Mouse (Mus musculus) neural tube, embryonic 13.5 days (tissue): ENCODE data around the gene Max. TPM values are rescaled to one million over a fixed set of nuclear protein-coding genes. Genes with fewer than 3 reads are reported as not detected.
A peak's percentile ranks its signal among the peaks of the same experiment; 100 is the strongest.

Source experiments
- ATAC-seq: fragments of 200-750 bp; cut with Nextera tagmentation; 2 replicates; pipeline ENCODE4 v1.8.0; 2017; ENCODE audit warnings: low read depth, mild to moderate bottlenecking, moderate TSS enrichment, moderate library complexity
- H3K27ac ChIP-seq: fragments of 300-500 bp; sonication (generic); replicated peaks from 2 replicates; pipeline ENCODE4 v1.5.1; 2015; ENCODE audit warnings: moderate library complexity, mild to moderate bottlenecking, inconsistent platforms
- H3K27me3 ChIP-seq: fragments of 300-500 bp; sonication (generic); 2 replicates; pipeline ENCODE4 v1.6.1; 2015; ENCODE audit warnings: mild to moderate bottlenecking, inconsistent platforms
- H3K36me3 ChIP-seq: fragments of 300-500 bp; sonication (generic); 2 replicates; pipeline ENCODE4 v1.6.1; 2015; ENCODE audit warnings: mild to moderate bottlenecking, inconsistent platforms
- H3K4me1 ChIP-seq: fragments of 300-500 bp; sonication (generic); replicated peaks from 2 replicates; pipeline ENCODE4 v1.6.1; 2015; ENCODE audit warnings: inconsistent platforms
- H3K4me2 ChIP-seq: fragments of 300-500 bp; sonication (generic); 2 replicates; pipeline ENCODE4 v1.6.1; 2015; ENCODE audit warnings: inconsistent platforms, mild to moderate bottlenecking, moderate library complexity
- H3K4me3 ChIP-seq: fragments of 300-500 bp; sonication (generic); 2 replicates; pipeline ENCODE4 v1.5.1; 2015; ENCODE audit warnings: mild to moderate bottlenecking, inconsistent platforms
- H3K9ac ChIP-seq: fragments of 300-500 bp; sonication (generic); 2 replicates; pipeline ENCODE4 v1.6.1; 2015; ENCODE audit warnings: moderate library complexity, mild to moderate bottlenecking, inconsistent platforms
- H3K9me3 ChIP-seq: fragments of 300-500 bp; sonication (generic); 2 replicates; pipeline ENCODE4 v1.6.1; 2016; ENCODE audit warnings: inconsistent platforms
- WGBS: fragments of 180-500 bp; shearing (Covaris S2); methylation state at CpG from one replicate; pipeline ENCODE4 v1.1.7; 2015; 5-methylcytosine and 5-hydroxymethylcytosine counted together
- polyA plus RNA-seq: library from polyadenylated mRNA; unstranded; fragments of >200 nt; fragmentation: Nextera tagmentation; extraction: Ambion mirVana; gene quantifications from 2 replicates; pipeline ENCODE4 v1.2.1, GENCODE M21; 2015

Gene Max
- 14.5 and 17.8 TPM in 2 replicates for polyA plus RNA-seq

DNA sequence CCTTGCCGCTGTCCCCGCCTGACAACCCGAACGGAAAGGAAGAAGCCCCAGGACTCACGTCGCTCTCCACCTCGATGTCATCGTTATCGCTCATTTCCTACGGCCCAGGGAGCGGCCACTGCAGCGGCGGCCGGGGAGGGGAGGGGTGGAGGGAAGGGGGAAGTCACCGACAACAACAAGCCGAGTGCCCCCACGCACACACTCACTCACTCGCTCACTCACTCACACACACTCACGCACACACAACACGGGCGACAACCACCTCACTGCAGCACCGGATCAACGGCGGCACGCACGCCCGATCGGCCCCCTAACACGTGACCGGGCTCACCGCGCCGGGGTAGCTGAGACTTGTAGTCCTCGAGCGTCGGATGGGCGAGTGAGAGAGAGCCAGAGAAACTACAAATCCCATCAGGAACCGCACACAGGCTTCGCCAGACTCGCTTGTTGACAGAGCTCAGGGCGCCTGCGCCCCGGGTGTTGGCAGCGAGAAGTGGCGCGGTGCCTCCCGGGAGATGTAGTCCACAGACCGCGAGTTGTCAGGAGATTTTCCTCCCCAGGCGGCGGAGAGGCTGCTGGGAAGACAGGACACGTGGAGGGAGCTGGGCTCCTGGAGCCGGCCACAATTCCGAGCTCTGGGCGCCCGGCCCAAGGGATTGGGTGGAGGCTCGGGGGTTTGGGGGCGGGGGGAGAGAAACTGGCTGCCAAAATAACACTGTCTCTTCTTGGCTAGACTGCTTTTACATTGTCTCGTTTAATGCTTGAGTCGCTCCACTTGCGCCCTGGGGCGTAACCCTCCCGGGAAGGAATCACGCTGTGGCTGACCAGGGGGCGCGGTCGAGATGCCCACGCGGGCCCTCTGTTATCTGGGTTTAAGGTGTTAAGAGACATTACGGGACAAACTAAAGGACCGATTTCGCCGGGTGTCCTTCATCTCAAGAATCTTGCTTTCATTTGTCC lies at the start of gene Max:
Max (minus strand) TSS at position 270 of the 960 bp plus-strand sequence.
- Histone ChIP-seq H3K9me3 (no peaks in the 10 kb centered on the region), H3K36me3 (peaks cover 18% of the 10 kb centered on the region), H3K4me2 (peak within 1 kb of the TSS; percentile 91), H3K4me3 (peak within 1 kb of the TSS; percentile 97), H3K9ac (peak within 1 kb of the TSS; percentile 93), H3K4me1 (peaks cover 31% of the 10 kb centered on the region), H3K27me3 (no peaks in the 10 kb centered on the region), H3K27ac (peak within 1 kb of the TSS; percentile 79)
- ATAC-seq = peak; percentile 99
- under 1% methylated on average over 63 of the region's 73 CpGs for WGBS

DNA sequence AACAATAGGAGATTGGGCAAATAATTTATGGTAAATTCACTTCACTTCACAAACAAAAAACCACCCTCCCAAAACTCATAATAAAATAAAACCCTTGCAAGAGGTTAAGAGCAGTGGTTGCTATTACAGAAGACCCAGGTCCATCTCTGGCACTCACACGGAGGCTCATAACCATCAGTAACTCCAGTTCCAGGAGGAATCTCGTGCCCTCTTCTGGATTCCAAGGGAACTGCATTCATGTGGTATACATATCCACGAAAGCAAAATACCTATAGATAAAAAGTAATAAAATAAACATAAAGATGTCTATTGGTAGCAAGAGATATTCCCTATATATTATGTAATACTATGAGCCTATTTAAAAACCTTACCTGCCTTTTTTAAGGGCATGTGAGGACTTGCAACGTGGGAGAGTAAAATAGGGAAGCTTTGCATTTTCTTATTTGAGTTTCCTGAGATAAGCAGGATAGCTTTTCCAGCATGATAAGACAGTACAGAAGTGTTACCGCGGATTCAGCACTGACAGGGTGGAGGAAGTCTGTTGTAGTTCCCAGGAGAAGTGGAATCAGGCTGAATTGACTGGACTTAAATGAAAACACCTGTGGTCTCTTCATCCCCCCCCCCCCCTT lies 49.2 kb upstream of the Max start:
- no peaks in the 10 kb centered on the region; the same call in none of the 2 replicates for H3K4me1 ChIP-seq
- no peak overlapping the region for H3K9ac ChIP-seq
- no peak overlapping the region for H3K4me3 ChIP-seq
- H3K9me3 ChIP-seq = no peaks in the 10 kb centered on the region
- no peak for ATAC-seq
- H3K4me2 ChIP-seq = no peak overlapping the region
- H3K36me3 ChIP-seq = no peaks in the 10 kb centered on the region
- H3K27me3 ChIP-seq = no peaks in the 10 kb centered on the region
- H3K27ac ChIP-seq = no peak overlapping the region
- WGBS = 65% methylated on average over 6 of the region's 6 CpGs

DNA sequence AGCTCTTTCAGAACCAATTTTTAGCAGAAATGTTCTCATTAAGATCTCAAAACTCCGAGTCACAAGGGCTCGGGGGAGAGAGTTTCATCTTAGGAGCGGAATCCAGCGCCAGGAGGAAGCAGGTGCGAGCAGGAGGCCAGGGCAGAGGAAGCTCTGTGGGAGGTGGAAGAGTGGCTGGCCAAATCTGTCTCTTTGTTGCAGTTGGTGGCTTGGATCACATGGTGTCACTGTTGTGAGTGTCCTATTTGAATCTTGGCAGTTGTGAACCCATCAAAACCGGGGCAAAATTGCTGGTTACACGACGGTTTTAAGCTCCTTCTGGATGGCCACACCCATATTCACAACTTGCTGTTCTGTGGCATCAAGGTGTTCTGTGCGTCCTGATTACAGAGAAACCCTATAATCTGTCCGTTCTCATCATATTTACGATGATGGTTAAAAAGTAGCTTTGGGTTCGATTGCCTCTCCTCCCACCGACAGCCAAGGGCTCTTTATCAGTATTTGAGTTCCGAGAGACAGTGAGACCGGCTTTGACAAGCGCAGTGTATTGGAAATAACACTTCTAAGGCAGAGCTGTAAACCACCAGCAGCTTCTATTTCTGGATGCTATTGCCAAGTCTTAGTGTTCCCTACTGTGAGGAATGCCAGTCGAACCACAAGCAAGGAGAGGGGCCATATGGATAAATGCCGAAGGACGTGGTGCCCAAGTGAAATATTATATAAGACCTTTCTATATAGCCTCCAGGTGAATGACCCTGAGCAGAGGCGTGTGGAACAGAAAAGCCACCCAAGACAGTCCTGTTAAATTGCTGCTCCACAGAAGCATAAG lies 47.4 kb upstream of the Max start:
- Histone ChIP-seq H3K36me3 (no peaks in the 10 kb centered on the region), H3K9ac (no peak overlapping the region), H3K4me2 (no peak overlapping the region), H3K9me3 (no peaks in the 10 kb centered on the region), H3K27me3 (no peaks in the 10 kb centered on the region), H3K27ac (no peak overlapping the region), H3K4me3 (no peak overlapping the region), H3K4me1 (peaks cover 9% of the 10 kb centered on the region)
- WGBS = 64% methylated on average over 20 of the region's 20 CpGs
- no peak for ATAC-seq

DNA sequence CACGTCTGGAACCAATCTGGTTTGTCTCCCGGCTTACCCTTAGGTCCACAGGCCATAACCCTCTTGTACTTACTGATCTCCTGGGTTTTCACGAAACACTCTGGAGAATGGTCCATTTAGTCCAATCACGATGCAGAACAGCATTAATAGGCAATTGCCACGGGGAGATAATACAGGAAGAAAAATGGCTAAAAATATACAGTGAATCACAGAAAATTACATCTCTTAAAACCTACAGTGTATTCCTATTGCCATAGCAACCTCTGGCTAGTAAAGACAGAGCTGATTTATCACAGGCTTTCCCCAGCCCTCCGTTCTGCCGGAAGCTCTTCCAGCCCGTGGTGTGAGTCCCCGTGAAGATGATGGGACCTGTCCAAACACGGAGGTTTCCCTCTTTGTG lies 42.9 kb upstream of the Max start:
- H3K27ac ChIP-seq = 0 out of 2 replicates have a peak overlapping the region, but pooled peaks have one; percentile 10
- WGBS = 33% methylated on average over 10 of the region's 10 CpGs

DNA sequence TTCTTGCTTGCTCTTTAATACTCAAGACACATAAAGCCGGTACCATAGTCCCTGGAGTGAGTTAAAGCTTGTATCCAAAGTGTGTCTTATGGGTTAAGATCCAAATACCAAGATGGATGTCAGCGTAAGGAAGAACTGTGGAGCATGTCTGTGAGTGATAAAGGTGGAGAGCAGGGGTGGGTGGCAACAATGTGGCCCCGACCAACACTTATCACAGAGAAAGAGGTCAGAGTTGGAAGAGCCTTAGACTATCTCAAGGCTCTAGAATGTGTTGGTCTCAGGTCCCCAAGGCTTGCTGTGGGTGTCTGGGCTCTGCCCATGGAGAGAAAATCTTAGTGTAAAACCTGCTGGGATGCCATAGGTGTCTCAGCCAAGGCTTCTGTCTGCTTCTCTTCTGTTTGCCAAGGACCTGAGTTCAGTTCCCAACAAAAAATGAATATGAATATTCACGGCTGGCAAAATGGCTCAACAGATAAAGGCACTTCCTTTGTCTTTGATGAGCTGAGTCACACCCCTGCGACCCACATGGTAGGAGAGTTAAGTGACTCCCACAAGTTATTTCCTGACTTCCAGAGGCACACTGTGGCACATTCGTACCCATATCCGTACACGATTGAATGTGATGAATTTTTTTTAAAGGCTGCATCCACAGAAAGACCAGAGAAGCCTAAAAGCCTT lies 40.7 kb upstream of the Max start:
- Histone ChIP-seq H3K27ac (no peak overlapping the region), H3K36me3 (no peaks in the 10 kb centered on the region), H3K4me1 (peaks cover 23% of the 10 kb centered on the region), H3K9me3 (no peaks in the 10 kb centered on the region), H3K4me2 (no peak overlapping the region), H3K27me3 (peaks cover 5% of the 10 kb centered on the region; the same call in 1 of the 2 replicates), H3K4me3 (no peak overlapping the region), H3K9ac (no peak overlapping the region)
- no peak for ATAC-seq
- 89% methylated on average over 8 of the region's 8 CpGs for WGBS

More for the DNA sequence above, 42.9 kb upstream of the Max start:
- ATAC-seq = no peak
- H3K4me3 ChIP-seq = no peak overlapping the region
- H3K4me1 ChIP-seq = peaks cover 23% of the 10 kb centered on the region
- H3K36me3 ChIP-seq = no peaks in the 10 kb centered on the region
- no peaks in the 10 kb centered on the region for H3K9me3 ChIP-seq
- H3K9ac ChIP-seq = no peak overlapping the region
- H3K27me3 ChIP-seq = peaks cover 5% of the 10 kb centered on the region; the same call in 1 of the 2 replicates
- peak overlapping the region; percentile 9; the same call in 1 of the 2 replicates for H3K4me2 ChIP-seq

DNA sequence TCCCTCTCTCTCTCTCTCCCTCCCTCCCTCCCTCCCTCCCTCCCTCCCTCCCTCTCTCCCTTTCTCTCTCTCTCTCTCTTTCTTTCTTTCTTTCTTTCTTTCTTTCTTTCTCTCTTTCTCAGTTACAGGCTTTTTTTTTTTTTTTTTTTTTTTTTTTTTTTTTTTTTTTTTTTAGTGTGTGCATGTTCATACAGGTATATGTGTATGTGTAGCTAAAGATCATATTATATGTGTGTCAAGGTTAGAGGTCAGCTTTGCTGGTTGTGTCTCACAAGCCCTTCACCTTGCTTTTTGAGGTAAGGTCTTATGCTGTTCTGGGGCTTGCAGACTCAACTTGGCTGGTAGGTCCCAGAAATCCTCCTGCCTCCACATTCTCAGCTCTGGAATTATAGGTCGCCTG lies 39.3 kb upstream of the Max start:
- Histone ChIP-seq H3K4me3 (no peak overlapping the region), H3K27ac (no peak overlapping the region), H3K9me3 (no peaks in the 10 kb centered on the region), H3K36me3 (no peaks in the 10 kb centered on the region), H3K27me3 (peaks cover 5% of the 10 kb centered on the region; the same call in 1 of the 2 replicates), H3K9ac (no peak overlapping the region), H3K4me2 (no peak overlapping the region), H3K4me1 (peaks cover 23% of the 10 kb centered on the region)
- no peak for ATAC-seq
- WGBS = 83% methylated on average over 1 of the region's 1 CpGs

DNA sequence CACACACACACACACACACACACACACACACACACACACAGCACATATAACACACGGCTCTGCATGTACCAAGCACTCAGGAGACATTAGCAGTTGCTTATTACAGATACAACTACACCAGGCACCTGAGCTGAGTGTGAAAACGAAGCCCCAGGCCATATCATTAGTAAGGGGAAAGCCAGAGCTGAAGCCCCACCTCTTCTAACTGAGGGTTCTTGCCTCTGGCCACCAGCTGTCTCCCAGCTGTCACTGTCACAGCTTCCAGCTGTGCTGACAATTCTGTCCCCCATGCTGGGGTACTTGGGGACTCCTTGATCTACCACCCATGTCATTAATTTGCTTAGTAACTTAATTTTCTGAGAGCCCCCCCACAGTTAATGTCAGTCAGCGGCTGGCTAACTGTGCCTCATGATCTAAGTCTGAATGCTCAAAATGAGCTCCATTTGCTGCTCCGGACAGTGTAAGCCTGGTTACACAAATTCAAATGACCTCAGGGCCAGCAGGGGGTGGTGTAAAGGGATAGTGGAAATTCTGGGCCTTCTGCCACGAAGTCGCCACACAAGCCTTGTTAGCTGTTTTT lies 38.8 kb upstream of the Max start:
- WGBS = 8% methylated on average over 6 of the region's 6 CpGs
- H3K9ac ChIP-seq = no peak overlapping the region
- ATAC-seq = peak; percentile 86
- no peak overlapping the region for H3K4me2 ChIP-seq
- H3K4me1 ChIP-seq = peaks cover 23% of the 10 kb centered on the region
- H3K27me3 ChIP-seq = peaks cover 5% of the 10 kb centered on the region; the same call in 1 of the 2 replicates
- H3K36me3 ChIP-seq = no peaks in the 10 kb centered on the region
- H3K27ac ChIP-seq = no peak overlapping the region; the same call in 1 of the 2 replicates
- H3K9me3 ChIP-seq = no peaks in the 10 kb centered on the region
- no peak overlapping the region for H3K4me3 ChIP-seq

DNA sequence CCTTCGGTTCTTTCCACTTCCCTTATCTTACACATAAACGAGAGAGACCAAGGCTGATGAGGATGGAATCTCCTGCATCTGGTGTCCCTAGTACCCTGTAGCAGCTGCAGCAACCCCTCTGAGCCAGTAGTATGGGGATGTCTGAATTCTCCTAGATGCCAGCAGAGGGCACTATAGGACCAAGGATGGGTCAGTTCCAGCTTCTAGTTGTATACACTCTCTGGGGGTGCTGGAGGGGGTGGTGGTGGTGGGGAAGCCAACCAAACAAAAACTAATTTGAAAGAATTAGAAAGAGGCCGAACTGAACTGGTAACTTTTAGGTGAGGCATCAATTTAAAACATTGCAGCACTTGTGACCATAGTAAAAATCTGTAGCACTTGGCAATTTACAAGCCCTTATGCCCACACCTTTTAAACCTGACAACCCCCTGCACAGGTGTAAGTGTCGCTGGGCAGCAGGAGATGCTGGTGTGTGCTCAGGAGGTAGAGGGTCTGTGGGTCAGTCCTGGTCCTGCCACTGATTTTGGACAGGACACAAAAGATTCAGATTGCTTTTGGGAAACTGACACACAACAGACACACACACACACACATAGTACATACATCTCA lies 38.2 kb upstream of the Max start:
- Histone ChIP-seq H3K4me3 (no peak overlapping the region), H3K27me3 (peaks cover 5% of the 10 kb centered on the region; the same call in 1 of the 2 replicates), H3K4me1 (peaks cover 21% of the 10 kb centered on the region), H3K9me3 (no peaks in the 10 kb centered on the region), H3K36me3 (no peaks in the 10 kb centered on the region), H3K9ac (no peak overlapping the region), H3K27ac (no peak overlapping the region; the same call in 1 of the 2 replicates), H3K4me2 (no peak overlapping the region)
- WGBS = 17% methylated on average over 4 of the region's 4 CpGs
- peak; percentile 95 for ATAC-seq

DNA sequence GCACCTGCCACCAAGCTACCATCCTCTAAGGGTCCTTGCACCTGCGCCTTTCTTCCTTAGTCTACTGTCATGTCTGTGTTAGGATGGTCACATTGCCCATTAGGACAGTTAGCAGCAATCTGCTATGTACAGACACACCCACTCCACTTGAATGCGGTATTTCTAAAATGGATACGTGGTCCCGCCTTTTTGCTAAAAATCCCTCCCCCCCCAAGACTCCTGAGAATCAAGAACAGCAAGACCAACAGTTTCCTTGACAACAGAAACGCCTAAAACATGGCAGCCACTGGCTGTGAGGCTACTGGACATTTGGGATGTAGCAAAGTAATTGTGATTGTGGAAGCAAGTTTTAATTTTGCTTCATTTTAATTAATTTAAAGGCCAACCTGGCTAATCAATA lies 32.8 kb upstream of the Max start:
- ATAC-seq = no peak
- H3K9ac ChIP-seq = no peak overlapping the region
- H3K4me2 ChIP-seq = no peak overlapping the region
- no peaks in the 10 kb centered on the region for H3K4me1 ChIP-seq
- 83% methylated on average over 5 of the region's 5 CpGs for WGBS
- no peaks in the 10 kb centered on the region for H3K36me3 ChIP-seq
- no peaks in the 10 kb centered on the region for H3K9me3 ChIP-seq
- no peak overlapping the region for H3K4me3 ChIP-seq
- no peaks in the 10 kb centered on the region for H3K27me3 ChIP-seq
- no peak overlapping the region for H3K27ac ChIP-seq

DNA sequence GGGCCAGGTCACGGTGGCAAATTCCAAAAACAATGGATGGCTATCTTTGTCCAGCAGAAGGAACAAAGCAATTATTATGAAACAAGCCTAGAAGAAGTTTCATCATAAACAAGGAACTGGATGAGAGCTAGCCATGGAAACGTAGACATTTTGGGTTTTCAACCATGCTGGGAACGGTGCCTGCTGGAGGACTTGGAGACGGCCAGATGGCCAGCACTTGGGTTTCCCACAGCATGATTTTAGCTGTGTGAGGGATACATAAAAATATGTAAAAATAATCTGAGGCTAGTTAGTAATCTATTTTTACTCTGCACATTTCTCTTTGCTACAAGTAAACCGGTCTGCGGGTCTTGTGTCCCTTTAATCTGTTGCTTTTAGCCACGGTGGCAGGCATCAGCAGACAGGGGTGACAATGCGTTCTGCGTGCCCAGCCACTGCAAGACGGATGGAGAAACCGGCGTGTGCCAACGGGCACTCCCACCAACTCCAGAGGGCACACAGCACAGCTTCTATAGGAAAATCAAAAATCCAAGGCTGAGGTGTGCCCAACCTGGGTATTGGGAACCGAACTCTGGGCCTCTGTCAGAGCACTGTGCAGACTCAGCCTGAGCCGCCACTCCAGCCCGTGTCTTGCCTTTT lies 31.0 kb upstream of the Max start:
- Histone ChIP-seq H3K36me3 (no peaks in the 10 kb centered on the region), H3K4me1 (no peaks in the 10 kb centered on the region), H3K4me2 (no peak overlapping the region), H3K9me3 (no peaks in the 10 kb centered on the region), H3K4me3 (no peak overlapping the region), H3K27ac (no peak overlapping the region), H3K9ac (no peak overlapping the region), H3K27me3 (no peaks in the 10 kb centered on the region)
- 92% methylated on average over 16 of the region's 16 CpGs for WGBS
- no peak for ATAC-seq
